Mouse (Mus musculus) ES-CJ7 (cell line): ENCODE results near the gene Lekr1.

Source experiments
- DNase-seq: peaks from one replicate; pipeline ENCODE4 v3.0.0; 2011; ENCODE audit warnings: low read depth, low spot score

The Lekr1 gene

GRCm38 (mm10) chr3:65656902-65657660, 8.9 kb upstream of the Lekr1 start:
- peak; percentile 85 for DNase-seq

- peak; percentile 53 for DNase-seq
These were observed 7.9 kb upstream of the Lekr1 start for GRCm38 (mm10) chr3:65658081-65658612.

DNA sequence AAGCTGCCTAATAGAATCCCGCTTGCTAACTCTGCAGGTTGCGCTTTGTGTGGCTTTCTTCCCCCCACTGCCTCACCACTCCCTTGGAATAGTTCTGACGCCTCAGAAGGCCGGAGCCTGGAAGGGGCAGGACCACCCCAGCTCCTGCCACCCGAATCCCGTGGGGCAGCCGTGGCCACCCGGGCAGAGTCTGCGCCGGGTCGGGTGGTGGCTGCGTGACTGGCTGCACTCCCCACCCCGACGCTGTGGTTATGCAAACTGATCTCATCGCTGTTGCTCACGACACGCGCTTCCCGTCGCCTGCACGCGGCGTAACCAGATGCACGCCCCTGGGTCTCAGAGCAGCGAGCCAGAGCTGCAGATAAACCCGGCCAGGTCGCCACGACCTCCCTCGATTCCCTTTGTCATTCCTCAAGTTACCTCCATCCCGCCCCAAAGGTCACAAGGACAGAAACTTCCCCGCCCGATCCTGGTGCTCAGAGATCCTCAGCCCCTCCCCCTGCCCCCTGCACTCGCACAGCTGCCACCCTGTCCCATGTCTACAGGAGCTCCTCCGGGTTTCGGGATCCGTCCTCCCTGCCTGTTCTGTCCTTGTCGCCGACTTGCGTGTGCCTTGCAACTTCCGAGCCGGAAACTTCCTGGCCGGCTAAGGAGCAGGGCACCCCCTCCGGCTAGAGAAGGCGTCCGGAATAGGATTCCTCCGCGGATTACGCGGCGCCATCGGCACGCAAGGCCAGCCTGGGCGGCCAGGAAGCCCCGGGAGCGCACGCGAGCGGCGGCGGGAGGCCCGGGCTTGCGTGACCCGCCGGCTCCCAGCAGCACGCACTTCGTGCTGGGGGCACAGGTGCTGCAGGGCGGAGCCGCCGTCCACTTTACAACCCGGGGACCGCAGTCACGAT, 7.1 kb upstream of the Lekr1 start:
- peak; percentile 98 for DNase-seq

GRCm38 (mm10) chr3:65659620-65659932, 6.5 kb upstream of the Lekr1 start:
- peak; percentile 52 for DNase-seq

GRCm38 (mm10) chr3:65660336-65660735, 5.7 kb upstream of the Lekr1 start:
- no peak for DNase-seq

GRCm38 (mm10) chr3:65661731-65662130, 4.3 kb upstream of the Lekr1 start:
- DNase-seq, result no peak

GRCm38 (mm10) chr3:65663176-65663575, 2.9 kb upstream of the Lekr1 start:
- no peak for DNase-seq

DNA sequence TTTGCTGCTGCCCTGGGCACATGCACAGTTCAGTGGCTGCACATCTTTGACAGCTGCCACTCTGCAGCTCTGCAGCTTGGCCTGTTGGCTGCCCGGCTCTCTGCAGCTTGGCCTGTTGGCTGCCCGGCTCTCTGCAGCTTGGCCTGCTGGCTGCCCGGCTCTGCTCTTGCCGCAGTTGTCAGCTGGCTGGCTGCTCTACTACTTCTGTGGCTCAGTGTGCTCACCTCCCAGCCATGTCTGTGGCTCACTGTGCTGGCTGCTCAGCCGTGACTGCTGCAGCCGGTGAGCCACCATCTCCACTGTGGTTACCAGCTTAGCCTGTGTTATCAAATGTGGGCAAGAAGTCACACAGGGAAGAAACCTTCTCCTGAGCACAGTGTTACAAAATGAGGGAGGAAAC, 4.2 kb downstream of the Lekr1 start:
- DNase-seq, result no peak

- DNase-seq, result no peak
These were observed 7.7 kb downstream of the Lekr1 start for GRCm38 (mm10) chr3:65673725-65674124.

DNA sequence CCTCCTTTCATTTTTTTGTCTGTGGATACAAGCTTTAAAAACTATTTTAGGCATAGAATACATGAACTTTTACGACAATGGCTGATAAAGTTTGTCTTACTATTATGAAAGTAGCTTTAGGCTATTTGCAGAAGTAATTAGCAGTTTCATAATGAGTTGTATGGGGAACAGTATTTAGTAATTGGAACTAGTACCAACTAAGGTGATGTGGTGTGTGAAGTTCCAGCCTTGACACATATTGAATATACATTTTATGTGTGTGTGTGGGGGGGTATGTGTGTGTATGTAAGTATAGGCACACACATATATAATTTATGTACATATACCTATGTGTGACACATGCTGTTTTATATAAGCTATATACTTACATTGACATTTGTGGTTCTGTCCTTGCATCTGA, 14.6 kb downstream of the Lekr1 start:
- DNase-seq, result no peak

DNA sequence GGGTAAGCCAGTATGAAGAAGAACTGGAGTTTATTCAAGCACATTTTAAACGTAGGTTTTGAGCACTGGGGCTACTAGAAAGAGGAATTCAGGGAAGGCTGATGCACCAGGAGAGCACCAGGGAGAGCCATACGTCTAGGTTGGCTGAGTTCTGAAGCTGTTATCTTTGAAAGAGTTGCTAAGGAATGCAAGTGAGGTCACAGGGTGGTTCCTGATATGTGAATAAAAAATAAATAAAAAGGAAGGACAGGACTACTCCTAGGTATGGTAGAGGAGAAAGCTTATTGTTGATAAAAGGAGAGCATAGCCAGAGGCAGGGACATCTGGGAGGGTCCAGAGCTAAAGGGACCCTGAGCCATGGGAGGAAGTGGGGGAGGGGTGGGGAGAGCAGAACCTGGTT, 23.7 kb downstream of the Lekr1 start:
- DNase-seq, result no peak

- DNase-seq, result no peak
These were observed 24.8 kb downstream of the Lekr1 start for GRCm38 (mm10) chr3:65690850-65691249.

DNA sequence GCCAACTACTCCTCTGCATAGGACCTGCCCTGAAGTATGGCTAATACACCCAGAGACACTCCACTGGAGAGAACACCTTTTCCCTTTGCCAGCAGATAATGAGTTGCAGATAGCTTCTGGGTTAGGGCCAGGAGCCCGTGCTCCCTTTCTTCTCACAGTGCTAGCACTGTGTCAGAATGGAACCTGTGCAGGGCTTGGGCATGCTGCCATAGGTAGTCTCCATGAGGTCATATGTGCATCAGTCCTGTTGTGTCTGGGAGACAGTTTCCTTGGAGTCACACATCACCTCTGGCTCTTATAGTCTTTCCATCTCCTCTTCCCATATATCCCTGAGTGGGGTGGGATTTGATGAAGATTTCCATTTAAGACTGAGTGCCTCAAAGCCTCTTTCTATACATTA, 33.7 kb downstream of the Lekr1 start:
- no peak for DNase-seq

GRCm38 (mm10) chr3:65714372-65714771, 48.3 kb downstream of the Lekr1 start:
- DNase-seq, result no peak

- DNase-seq, result no peak
These were observed 51.4 kb downstream of the Lekr1 start for GRCm38 (mm10) chr3:65717406-65717805.

DNA sequence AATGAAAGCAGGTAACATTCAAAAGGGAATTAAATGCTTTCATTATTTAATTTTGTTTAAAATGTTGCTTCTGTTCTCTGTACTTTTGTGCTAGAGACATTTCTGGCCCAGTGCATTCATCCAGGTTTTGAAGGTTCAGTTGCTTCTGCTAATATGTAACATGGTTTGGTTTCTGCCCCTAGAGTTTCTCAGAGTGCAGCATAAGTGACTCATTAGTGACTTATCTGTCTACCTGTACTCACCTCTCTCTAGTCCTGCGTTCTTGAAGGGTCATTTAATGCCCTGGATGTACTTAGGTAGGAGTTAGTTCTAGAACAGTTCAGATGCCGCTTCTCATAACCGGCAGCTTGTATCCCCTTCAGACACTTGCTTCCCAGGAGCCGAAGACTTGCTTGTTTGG, 56.9 kb downstream of the Lekr1 start:
- DNase-seq, result no peak

GRCm38 (mm10) chr3:65723664-65724063, 57.6 kb downstream of the Lekr1 start:
- no peak for DNase-seq

DNA sequence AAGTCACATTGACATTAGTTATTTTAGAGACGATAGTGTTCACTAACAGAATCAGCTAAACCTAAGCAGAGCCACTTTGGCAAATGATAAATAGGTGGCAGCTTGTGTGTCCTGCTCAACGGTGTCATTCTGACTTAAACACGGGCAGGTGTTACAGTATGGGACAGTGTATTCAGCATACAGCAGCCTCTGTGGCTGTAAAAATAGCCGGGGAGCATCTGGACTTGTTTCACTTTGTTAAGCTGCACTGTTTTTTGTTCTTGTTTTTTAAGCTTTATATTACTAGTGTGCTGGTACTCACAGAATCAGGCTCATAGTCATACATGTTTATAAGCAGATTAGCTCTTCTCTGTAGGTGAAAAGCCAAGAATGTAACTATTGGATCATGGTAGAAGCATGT, 71.8 kb downstream of the Lekr1 start:
- no peak for DNase-seq

DNA sequence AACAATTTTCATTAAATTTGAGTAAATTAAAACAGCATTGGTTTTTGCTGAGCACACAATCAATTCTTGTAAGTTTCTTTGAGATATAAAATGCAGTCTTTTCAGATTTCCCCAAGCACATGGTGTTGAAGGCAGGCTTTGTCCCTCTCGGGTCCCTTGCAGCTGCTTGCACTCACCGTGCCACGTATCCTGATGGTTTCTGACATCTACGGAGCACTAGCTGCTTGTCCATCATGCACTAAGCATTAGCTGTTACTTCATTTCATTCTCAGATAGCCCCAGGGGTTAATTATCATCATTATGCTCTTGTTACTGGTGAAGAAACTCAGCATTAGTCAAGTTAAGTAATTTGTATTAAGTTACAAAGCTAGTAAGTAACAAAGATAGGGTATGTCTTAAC, 78.9 kb downstream of the Lekr1 start:
- DNase-seq, result no peak

DNA sequence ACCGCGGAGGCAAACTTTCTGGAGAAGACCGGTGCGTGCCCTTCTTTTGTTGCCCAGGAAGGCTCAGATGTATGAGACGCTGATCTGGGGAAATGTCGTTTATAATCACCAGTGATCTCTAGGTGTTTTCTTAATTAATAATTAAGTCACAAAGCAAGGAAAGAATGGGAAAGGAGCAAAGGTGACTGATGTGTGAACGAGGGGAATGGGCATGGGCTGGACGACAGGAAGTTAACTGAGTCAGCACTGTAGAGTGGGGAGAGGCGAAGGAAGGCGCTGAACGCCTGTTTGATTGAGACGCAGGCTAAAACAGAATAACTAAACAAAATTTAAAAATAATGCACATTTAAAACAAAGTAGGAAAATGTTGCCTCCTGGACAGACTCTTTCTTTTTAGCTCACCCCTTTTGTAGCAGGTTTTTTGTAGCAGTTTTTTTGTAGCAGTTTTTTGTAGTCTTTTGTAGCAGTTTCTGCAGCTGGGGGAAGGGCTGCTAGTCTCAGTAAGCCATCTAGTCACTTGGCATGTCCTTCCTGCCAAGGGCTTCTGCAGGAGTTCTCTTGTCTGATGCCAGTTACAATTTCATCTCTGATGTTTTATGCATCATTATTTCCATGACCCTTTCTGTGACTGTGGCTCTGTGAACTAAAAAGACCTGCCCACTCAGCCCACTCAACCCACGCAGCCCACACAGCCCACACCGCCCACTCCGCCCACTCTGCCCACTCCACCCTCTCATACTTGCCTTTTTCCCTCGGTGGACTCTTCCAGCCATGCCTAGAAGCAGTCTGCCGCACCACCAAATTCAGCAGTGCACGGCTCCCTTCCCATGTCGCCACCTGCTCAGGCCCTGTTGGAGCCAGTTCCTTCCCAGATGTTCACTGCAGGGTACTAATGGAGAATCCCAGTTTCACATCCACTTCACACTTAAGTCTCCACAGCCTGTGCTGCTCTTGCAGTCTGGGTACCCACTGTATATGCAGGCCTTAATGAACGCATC, 98.8 kb downstream of the Lekr1 start:
- no peak for DNase-seq

DNA sequence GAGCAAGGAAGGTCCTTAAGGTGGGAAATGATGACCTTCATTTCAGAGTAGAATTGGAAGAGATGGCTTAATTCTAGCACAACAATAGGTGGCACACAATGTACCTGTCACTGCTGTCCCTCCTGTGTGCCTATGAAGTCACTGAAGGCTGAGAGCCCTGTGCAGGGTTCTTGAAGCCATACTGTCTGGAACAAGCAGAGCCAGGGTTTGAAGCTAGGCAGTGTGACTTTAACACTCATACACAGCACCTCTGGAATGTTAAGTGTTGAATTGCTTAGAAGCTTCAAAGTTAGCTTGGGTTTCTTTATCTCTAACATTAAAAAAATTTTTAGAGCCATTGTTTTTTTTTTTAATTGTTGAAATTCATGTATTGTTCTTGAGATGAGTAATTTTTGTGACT, 100.4 kb downstream of the Lekr1 start:
- DNase-seq, result no peak
